Mouse (Mus musculus) lung, postnatal 0 days (tissue): ENCODE data around the gene Hoxd4. TPM values are rescaled to one million over a fixed set of nuclear protein-coding genes. Genes with fewer than 3 reads are reported as not detected.
A peak's percentile ranks its signal among the peaks of the same experiment; 100 is the strongest.

Experiments
- ATAC-seq: fragments of 200-750 bp; cut with Nextera tagmentation; 2 replicates; pipeline ENCODE4 v1.8.0; 2017; ENCODE audit warnings: moderate library complexity
- DNase-seq: peaks from one replicate; pipeline ENCODE4 v3.0.0-alpha.2; 2016; ENCODE audit warnings: low spot score
- H3K27ac ChIP-seq: fragments of 300-500 bp; sonication (generic); 2 replicates; pipeline ENCODE4 v1.5.1; 2014; ENCODE audit warnings: antibody characterized with exemption, mild to moderate bottlenecking, low read length, mixed read lengths
- H3K27me3 ChIP-seq: fragments of 300-500 bp; sonication (generic); replicated peaks from 2 replicates; pipeline ENCODE4 v1.6.1; 2014; ENCODE audit warnings: low read length, mixed read lengths; ENCODE audit not compliant: insufficient read depth
- H3K36me3 ChIP-seq: fragments of 300-500 bp; sonication (generic); 2 replicates; pipeline ENCODE4 v1.6.1; 2014; ENCODE audit warnings: low read length, mixed read lengths; ENCODE audit not compliant: insufficient read depth
- H3K4me1 ChIP-seq: fragments of 300-500 bp; sonication (generic); 2 replicates; pipeline ENCODE4 v1.6.1; 2014; ENCODE audit warnings: antibody characterized with exemption, low read depth, low read length, mixed read lengths; ENCODE audit not compliant: insufficient read depth
- H3K4me2 ChIP-seq: fragments of 300-500 bp; sonication (generic); replicated peaks from 2 replicates; pipeline ENCODE4 v1.6.1; 2014; ENCODE audit warnings: low read depth, mild to moderate bottlenecking, low read length, moderate library complexity, mixed read lengths
- H3K4me3 ChIP-seq: fragments of 300-500 bp; sonication (generic); 2 replicates; pipeline ENCODE4 v1.5.1; 2014; ENCODE audit warnings: low read depth, low read length
- H3K9ac ChIP-seq: fragments of 300-500 bp; sonication (generic); replicated peaks from 2 replicates; pipeline ENCODE4 v1.6.1; 2014; ENCODE audit warnings: low read depth, mild to moderate bottlenecking
- H3K9me3 ChIP-seq: fragments of 300-500 bp; sonication (generic); 2 replicates; pipeline ENCODE4 v1.6.1; 2016; ENCODE audit warnings: low read length, mixed read lengths
- CTCF ChIP-seq: IDR thresholded peaks from 2 replicates; pipeline ENCODE4 v1.5.1; 2016; ENCODE audit warnings: antibody characterized with exemption, mild to moderate bottlenecking
- EP300 ChIP-seq: IDR thresholded peaks from 2 replicates; pipeline ENCODE4 v1.6.1; 2016; ENCODE audit warnings: antibody characterized with exemption, mild to moderate bottlenecking, control low read depth
- WGBS: fragments of 180-500 bp; shearing (Covaris S2); extraction: QIAGEN DNeasy Blood & Tissue Kit; methylation state at CpG from one replicate; pipeline ENCODE4 v1.1.7; 2014; 5-methylcytosine and 5-hydroxymethylcytosine counted together
- polyA plus RNA-seq: library from polyadenylated mRNA; unstranded; fragments of >200 nt; fragmentation: Nextera tagmentation; extraction: Ambion mirVana; gene quantifications from 2 replicates; pipeline ENCODE4 v1.2.1, GENCODE M21; 2015

Gene Hoxd4
- polyA plus RNA-seq, 1 experiment from 2014 or later = not detected

DNA sequence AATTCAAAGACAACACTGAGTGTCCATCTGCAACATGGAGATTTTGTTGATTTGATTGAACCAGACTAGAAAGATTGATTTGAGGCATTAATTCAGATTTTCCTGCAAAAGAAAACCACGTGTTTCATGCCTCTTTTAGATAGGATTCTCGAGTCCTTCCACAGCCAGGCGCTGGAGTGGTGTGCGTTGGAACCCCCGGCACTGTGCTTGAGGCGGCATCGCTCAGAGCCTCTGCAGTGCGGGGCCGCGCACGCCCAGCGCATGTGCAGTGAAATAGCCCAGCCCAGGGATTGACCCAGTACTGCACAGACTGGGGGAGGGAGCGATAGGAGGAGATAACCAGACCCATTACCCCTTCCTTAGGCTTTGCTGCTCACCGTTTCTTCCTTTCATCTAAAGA, 3.2 kb downstream of the Hoxd4 start:
- no peak overlapping the region for H3K4me3 ChIP-seq
- no peak overlapping the region for H3K27ac ChIP-seq
- TF ChIP-seq CTCF (no peak), EP300 (no peak)
- H3K4me2 ChIP-seq = no peak overlapping the region
- no peak for DNase-seq
- 0 out of 2 replicates have a peak, but pooled peaks cover 6% of the 10 kb centered on the region for H3K4me1 ChIP-seq
- ATAC-seq = no peak
- no peaks in the 10 kb centered on the region for H3K9me3 ChIP-seq
- H3K36me3 ChIP-seq = no peaks in the 10 kb centered on the region
- WGBS = 3% methylated on average over 14 of the region's 14 CpGs
- no peak overlapping the region for H3K9ac ChIP-seq
- peaks cover 85% of the 10 kb centered on the region for H3K27me3 ChIP-seq

DNA sequence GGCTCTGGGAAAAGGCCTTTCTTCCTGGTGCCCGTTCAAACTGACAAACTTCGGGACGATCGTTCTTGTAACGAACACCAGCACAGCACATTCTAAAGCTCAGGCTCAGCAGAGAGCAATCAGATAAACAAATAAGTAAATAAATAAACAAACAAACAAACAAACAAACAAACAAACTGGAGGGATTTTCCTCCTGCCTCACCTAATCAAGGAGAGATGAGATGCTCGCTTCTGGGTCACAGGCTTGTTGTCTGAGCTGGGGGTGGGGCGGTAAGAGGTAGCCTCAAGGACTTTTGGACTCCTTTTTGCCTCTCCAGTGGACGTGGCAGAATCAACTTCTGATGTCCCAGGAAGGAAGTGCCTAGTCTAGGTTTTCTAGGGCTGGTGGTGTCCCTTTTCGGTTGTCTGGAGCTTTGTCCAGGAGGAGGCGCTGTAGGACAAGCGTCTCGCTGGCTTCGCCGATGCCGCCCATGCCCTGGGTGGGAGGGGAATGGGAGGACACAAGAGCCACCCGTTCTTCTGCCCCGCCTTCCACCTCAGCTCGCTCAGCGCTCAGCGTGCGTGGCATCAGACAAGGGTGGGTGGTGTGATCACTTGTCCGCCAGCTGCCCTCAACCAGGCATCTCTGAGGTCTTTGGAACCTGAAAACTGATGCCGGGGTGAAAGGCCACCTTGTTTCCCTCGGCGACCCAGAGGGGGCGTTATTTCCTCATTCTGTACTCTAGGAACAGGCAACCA, 3.9 kb downstream of the Hoxd4 start:
- ATAC-seq (peak; percentile 80), DNase-seq (peak; percentile 89)
- no peaks in the 10 kb centered on the region for H3K9me3 ChIP-seq
- H3K4me2 ChIP-seq = peak overlapping the region; percentile 36
- no peak overlapping the region for H3K27ac ChIP-seq
- 0 out of 2 replicates have a peak, but pooled peaks cover 6% of the 10 kb centered on the region for H3K4me1 ChIP-seq
- no peak overlapping the region for H3K4me3 ChIP-seq
- H3K27me3 ChIP-seq = peaks cover 85% of the 10 kb centered on the region
- TF ChIP-seq CTCF (peak; percentile 90), EP300 (no peak)
- WGBS = 4% methylated on average over 22 of the region's 26 CpGs
- H3K9ac ChIP-seq = no peak overlapping the region
- no peaks in the 10 kb centered on the region for H3K36me3 ChIP-seq

DNA sequence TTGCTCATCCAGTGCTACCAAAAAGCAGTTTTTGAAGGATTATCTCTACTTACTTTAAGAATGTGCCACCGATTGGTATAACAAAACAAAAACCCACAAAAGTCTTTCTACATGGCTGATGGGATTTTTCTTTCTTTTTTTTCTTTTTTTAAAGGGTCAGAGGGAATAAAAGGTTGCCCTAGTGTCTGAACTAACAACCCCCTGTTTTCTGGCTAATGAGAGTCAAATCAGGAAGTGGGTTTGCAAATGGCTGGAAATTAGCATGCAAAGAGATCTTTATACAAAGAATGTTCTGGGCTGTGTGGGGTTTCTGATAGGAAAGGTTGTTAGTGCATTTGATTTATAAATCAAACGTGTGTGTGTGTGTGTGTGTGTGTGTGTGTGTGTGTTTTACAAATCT, 8.7 kb downstream of the Hoxd4 start:
- H3K4me2 ChIP-seq = no peak overlapping the region
- no peak overlapping the region for H3K4me3 ChIP-seq
- H3K9me3 ChIP-seq = no peaks in the 10 kb centered on the region
- no peak overlapping the region for H3K27ac ChIP-seq
- no peak for ATAC-seq
- DNase-seq = no peak
- peaks cover 81% of the 10 kb centered on the region for H3K27me3 ChIP-seq
- WGBS = 19% methylated on average over 2 of the region's 2 CpGs
- H3K4me1 ChIP-seq = no peaks in the 10 kb centered on the region
- H3K36me3 ChIP-seq = no peaks in the 10 kb centered on the region
- no peak for TF ChIP-seq EP300
- TF ChIP-seq CTCF = no peak
- H3K9ac ChIP-seq = no peak overlapping the region

DNA sequence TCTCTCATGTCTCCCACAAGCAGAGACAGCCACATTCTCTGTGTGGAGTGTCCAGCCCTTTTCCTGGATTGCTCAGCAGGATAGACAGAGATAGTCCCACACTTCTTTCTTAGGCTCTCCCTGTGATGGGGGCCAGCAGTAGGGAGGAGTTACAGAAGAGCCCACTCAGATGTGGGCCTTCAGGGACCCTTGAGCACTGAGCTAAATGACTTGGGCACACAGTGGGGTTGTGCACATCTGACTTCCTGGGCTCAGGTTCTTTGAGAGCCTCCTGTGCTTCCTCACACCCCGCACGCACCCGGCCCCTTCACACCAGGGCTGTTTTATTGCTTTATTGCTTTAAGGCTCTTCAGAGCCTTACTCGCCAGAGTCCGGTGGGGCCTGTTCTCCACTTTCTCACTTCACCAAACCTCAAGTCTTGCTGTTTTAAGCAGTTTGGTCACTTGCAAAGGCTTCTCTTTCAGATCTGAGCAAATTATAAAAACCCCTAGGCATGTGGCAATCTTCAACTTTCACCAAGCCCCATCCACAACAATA, 9.3 kb downstream of the Hoxd4 start:
- H3K4me3 ChIP-seq = no peak overlapping the region
- no peaks in the 10 kb centered on the region for H3K9me3 ChIP-seq
- H3K36me3 ChIP-seq = no peaks in the 10 kb centered on the region
- peaks cover 81% of the 10 kb centered on the region for H3K27me3 ChIP-seq
- H3K4me1 ChIP-seq = no peaks in the 10 kb centered on the region
- TF ChIP-seq CTCF (no peak), EP300 (no peak)
- H3K9ac ChIP-seq = no peak overlapping the region
- no peak overlapping the region for H3K4me2 ChIP-seq
- DNase-seq = no peak
- no peak for ATAC-seq
- WGBS = 13% methylated on average over 5 of the region's 5 CpGs
- no peak overlapping the region for H3K27ac ChIP-seq

DNA sequence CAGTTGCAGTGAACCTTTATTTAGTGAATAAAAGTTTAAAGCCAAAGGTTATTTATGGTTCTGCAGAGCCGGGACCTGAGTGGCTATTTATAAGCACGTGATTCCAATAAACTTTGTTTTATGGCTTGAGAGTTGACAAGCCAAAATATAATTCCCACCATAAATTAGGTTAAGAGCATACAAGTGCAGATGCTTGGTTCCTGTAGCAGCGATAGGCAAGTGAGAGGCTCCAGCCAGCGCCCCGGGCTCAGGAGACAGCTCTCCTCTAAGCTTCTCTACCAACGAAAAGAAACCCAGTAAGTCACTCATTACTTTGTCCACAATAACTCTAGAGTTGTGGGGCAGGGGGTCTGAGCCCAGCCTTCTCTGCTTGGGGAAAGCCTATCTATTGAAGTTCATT, 10.2 kb downstream of the Hoxd4 start:
- Histone ChIP-seq H3K9me3 (no peaks in the 10 kb centered on the region), H3K9ac (no peak overlapping the region), H3K4me2 (no peak overlapping the region), H3K27ac (no peak overlapping the region), H3K4me1 (no peaks in the 10 kb centered on the region), H3K4me3 (no peak overlapping the region), H3K27me3 (peaks cover 85% of the 10 kb centered on the region), H3K36me3 (no peaks in the 10 kb centered on the region)
- WGBS = 13% methylated on average over 6 of the region's 6 CpGs
- DNase-seq = no peak
- no peak for TF ChIP-seq CTCF
- no peak for ATAC-seq

DNA sequence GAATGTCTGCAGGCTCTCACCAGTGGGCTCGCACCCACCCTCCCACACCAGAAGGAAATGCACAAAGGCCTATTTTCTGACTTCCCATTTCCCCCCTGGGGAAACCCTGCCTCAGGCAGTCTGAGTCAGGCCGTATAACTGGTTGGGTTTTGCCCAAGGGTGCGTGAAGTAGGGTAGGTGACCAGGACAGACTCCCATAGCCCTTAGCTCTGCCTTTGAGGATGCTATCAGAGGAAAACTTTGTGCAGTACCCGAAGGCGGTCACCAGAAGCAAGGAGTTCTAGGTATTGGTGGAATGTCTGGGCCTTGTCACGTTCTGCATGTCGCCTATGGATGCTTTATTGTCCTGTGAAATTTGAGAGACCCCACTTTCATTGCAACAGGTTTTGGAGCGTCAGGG, 11.2 kb downstream of the Hoxd4 start:
- Histone ChIP-seq H3K4me1 (0 out of 2 replicates have a peak, but pooled peaks cover 3% of the 10 kb centered on the region), H3K9me3 (no peaks in the 10 kb centered on the region), H3K27me3 (peaks cover 87% of the 10 kb centered on the region), H3K36me3 (no peaks in the 10 kb centered on the region), H3K4me3 (no peak overlapping the region), H3K27ac (no peak overlapping the region), H3K4me2 (no peak overlapping the region), H3K9ac (no peak overlapping the region)
- 15% methylated on average over 8 of the region's 8 CpGs for WGBS
- DNase-seq = no peak
- ATAC-seq = no peak
- TF ChIP-seq EP300 (no peak), CTCF (no peak)
